Mouse (Mus musculus) embryonic facial prominence, embryonic 10.5 days (tissue): ENCODE results near the gene Ndrg3. TPM values are rescaled to one million over a fixed set of nuclear protein-coding genes. Genes with fewer than 3 reads are reported as not detected.
A peak's percentile ranks its signal among the peaks of the same experiment; 100 is the strongest.

ENCODE experiments used
- DNase-seq: peaks from one replicate; pipeline ENCODE4 v3.0.0-alpha.2; 2017; ENCODE audit warnings: low spot score
- H3K27ac ChIP-seq: fragments of 300-500 bp; sonication (generic); replicated peaks from 2 replicates; pipeline ENCODE4 v1.5.1; 2016; ENCODE audit warnings: mild to moderate bottlenecking
- H3K27me3 ChIP-seq: fragments of 300-500 bp; sonication (generic); replicated peaks from 2 replicates; pipeline ENCODE4 v1.6.1; 2016; ENCODE audit warnings: low read depth, mild to moderate bottlenecking; ENCODE audit not compliant: poor library complexity, severe bottlenecking
- H3K36me3 ChIP-seq: fragments of 300-500 bp; sonication (generic); replicated peaks from 2 replicates; pipeline ENCODE4 v1.6.1; 2016; ENCODE audit warnings: mild to moderate bottlenecking, moderate library complexity
- H3K4me1 ChIP-seq: fragments of 300-500 bp; sonication (generic); 2 replicates; pipeline ENCODE4 v1.6.1; 2016
- H3K4me3 ChIP-seq: fragments of 300-500 bp; sonication (generic); 2 replicates; pipeline ENCODE4 v1.5.1; 2016; ENCODE audit warnings: mild to moderate bottlenecking, moderate library complexity
- H3K9me3 ChIP-seq: fragments of 300-500 bp; sonication (generic); 2 replicates; pipeline ENCODE4 v1.6.1; 2016; ENCODE audit warnings: mild to moderate bottlenecking
- WGBS: fragments of 180-500 bp; shearing (Covaris S2); methylation state at CpG from one replicate; pipeline ENCODE4 v1.1.7; 2016; 5-methylcytosine and 5-hydroxymethylcytosine counted together
- polyA plus RNA-seq: library from polyadenylated mRNA; unstranded; fragments of >200 nt; fragmentation: Nextera tagmentation; extraction: Ambion mirVana; gene quantifications from 2 replicates; pipeline ENCODE4 v1.2.1, GENCODE M21; 2016

Ndrg3 gene
- polyA plus RNA-seq, 1 experiment from 2014 or later, result 41.1 TPM

DNA sequence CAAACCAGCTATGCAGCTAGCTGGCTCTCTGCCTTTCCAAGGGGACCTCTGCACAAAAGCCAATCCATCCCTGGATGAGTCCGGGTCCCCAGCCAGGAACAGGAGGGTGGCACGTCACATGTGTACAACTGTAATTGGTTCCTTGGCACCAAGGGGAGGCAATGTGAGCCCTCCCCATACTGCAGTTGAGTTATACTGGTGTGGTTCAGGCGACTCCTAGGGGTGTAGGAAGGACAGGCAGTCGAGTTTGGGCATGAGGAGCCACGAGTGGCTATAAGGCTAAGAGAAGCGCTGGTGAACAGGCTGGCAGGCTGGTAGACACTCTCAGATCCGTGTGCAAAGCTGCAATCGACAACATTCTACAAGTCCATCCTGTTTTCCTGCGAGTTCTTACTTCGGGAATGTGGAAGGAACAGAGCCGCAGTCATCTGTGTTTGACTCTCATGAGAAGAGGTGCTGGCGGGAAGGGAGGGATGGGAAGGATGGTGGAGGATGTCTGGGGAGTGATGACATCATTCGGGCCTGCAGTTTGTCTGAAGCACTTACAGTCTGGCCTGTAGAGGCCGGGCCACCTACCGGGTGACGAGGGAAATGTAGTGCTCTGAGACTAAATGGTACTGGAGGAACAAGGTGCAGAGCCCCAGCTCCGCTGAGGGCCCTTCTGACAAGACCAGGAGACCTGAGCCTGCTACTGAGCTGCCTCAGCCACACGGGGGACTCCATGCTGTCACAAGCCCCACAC is 24.8 kb upstream of the Ndrg3 start:
- no peak overlapping the region for H3K4me3 ChIP-seq
- WGBS, result 86% methylated on average over 18 of the region's 18 CpGs

DNA sequence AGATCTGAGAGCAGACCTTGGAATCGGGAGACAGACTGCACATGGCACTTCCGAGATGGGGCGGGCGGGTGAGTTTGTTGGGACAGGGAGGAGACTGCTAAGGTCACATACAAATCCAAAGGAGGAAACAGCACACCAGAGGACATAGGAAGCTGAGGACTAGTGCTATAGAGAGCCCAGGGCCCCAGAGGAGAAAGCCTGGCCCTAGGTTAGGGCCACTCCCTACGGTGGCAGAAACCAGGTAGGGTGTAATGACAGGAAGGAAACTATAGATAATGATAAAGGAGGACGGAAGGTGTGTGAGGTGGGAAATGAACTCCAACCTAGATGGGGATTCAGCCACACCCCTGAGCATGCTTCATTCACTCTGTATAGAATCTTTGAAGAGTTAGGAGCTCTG is 20.5 kb upstream of the Ndrg3 start:
- no peaks in the 10 kb centered on the region for H3K27me3 ChIP-seq
- no peak overlapping the region for H3K27ac ChIP-seq
- DNase-seq, result no peak
- H3K4me3 ChIP-seq, result no peak overlapping the region
- H3K4me1 ChIP-seq, result peaks cover 23% of the 10 kb centered on the region
- H3K9me3 ChIP-seq, result no peaks in the 10 kb centered on the region
- peaks cover 55% of the 10 kb centered on the region for H3K36me3 ChIP-seq
- WGBS, result 88% methylated on average over 6 of the region's 6 CpGs

More for the DNA sequence above, 24.8 kb upstream of the Ndrg3 start:
- Histone ChIP-seq H3K9me3 (no peaks in the 10 kb centered on the region), H3K27ac (no peak overlapping the region), H3K36me3 (peaks cover 98% of the 10 kb centered on the region), H3K27me3 (no peaks in the 10 kb centered on the region), H3K4me1 (peaks cover 2% of the 10 kb centered on the region; the same call in 1 of the 2 replicates)
- no peak for DNase-seq

GRCm38 (mm10) chr2:157010634-157011310 is 18.9 kb upstream of the Ndrg3 start:
- no peaks in the 10 kb centered on the region for H3K27me3 ChIP-seq
- peaks cover 40% of the 10 kb centered on the region for H3K36me3 ChIP-seq
- H3K4me1 ChIP-seq, result peaks cover 35% of the 10 kb centered on the region
- WGBS, result 55% methylated on average over 11 of the region's 11 CpGs
- 0 out of 2 replicates have a peak overlapping the region, but pooled peaks have one; percentile 36 for H3K27ac ChIP-seq
- no peak overlapping the region for H3K4me3 ChIP-seq
- DNase-seq, result no peak
- no peaks in the 10 kb centered on the region for H3K9me3 ChIP-seq

DNA sequence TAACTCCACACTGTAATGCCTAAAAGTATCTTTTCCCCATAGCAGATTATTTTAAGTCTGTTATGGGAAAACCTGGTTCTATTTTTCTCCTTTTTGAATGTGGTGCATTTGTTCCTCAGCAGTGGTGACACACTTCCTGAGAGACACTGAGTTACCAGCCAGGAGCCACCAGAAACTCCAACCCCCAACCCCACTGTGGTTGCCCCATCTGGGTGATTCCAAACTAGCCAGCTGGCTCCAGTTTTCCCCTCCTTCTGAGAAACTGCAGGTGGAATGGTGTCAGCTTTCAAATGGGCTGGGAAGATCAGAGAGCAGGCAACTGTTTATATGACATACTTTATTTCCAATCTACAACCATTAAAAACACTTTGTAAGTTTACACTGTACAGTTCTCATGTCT is 18.3 kb upstream of the Ndrg3 start:
- Histone ChIP-seq H3K4me3 (no peak overlapping the region), H3K27me3 (no peaks in the 10 kb centered on the region), H3K4me1 (peaks cover 38% of the 10 kb centered on the region), H3K27ac (no peak overlapping the region), H3K9me3 (no peaks in the 10 kb centered on the region), H3K36me3 (peaks cover 38% of the 10 kb centered on the region)
- DNase-seq, result no peak

- H3K4me1 ChIP-seq, result peaks cover 38% of the 10 kb centered on the region
- H3K27ac ChIP-seq, result no peak overlapping the region
- H3K27me3 ChIP-seq, result no peaks in the 10 kb centered on the region
- H3K36me3 ChIP-seq, result peaks cover 38% of the 10 kb centered on the region
- no peak overlapping the region for H3K4me3 ChIP-seq
- H3K9me3 ChIP-seq, result no peaks in the 10 kb centered on the region
- DNase-seq, result no peak
These were observed 16.7 kb upstream of the Ndrg3 start for GRCm38 (mm10) chr2:157008509-157008908.

DNA sequence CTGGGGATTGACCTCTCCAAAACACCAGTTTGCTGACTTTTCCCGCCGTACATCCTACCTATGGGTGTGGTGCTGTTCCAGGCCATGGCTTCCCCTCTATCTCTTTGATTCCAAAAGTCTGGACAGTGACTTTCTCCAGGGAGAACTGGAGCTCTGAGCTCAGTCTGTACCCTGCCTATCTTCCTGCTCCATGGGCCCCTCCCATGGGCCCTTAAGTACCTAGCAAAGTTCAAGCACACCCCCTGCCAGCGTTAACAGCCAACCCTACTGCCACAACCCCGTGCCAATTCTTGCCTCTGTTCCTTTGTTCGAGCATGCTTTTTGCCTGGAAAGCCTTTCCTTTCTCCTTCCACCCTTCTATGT is 15.4 kb upstream of the Ndrg3 start:
- Histone ChIP-seq H3K4me1 (peaks cover 38% of the 10 kb centered on the region), H3K36me3 (peaks cover 37% of the 10 kb centered on the region), H3K27ac (peak overlapping the region; percentile 92), H3K9me3 (no peaks in the 10 kb centered on the region), H3K27me3 (no peaks in the 10 kb centered on the region), H3K4me3 (peak overlapping the region; percentile 68)
- 34% methylated on average over 5 of the region's 5 CpGs for WGBS
- no peak for DNase-seq

- Histone ChIP-seq H3K4me1 (peaks cover 36% of the 10 kb centered on the region), H3K27ac (peak within 1 kb of the TSS; percentile 92), H3K36me3 (peaks cover 38% of the 10 kb centered on the region), H3K9me3 (no peaks in the 10 kb centered on the region), H3K4me3 (peak within 1 kb of the TSS; percentile 68), H3K27me3 (no peaks in the 10 kb centered on the region)
- WGBS, result under 1% methylated on average over 56 of the region's 56 CpGs
- DNase-seq, result peak; percentile 90
These were observed 14.8 kb upstream of the Ndrg3 start, which contains the start of gene Dsn1 for GRCm38 (mm10) chr2:157006511-157007233. Dsn1 (minus strand) TSS chr2:157007154.

- H3K27me3 ChIP-seq, result no peaks in the 10 kb centered on the region
- no peaks in the 10 kb centered on the region for H3K9me3 ChIP-seq
- DNase-seq, result no peak
- no peak overlapping the region for H3K27ac ChIP-seq
- H3K4me1 ChIP-seq, result peaks cover 15% of the 10 kb centered on the region
- peaks cover 80% of the 10 kb centered on the region for H3K36me3 ChIP-seq
- no peak overlapping the region for H3K4me3 ChIP-seq
- WGBS, result 93% methylated on average over 4 of the region's 4 CpGs
These were observed 10.5 kb upstream of the Ndrg3 start for GRCm38 (mm10) chr2:157002321-157002720.

GRCm38 (mm10) chr2:156998263-156998662 is 6.4 kb upstream of the Ndrg3 start:
- DNase-seq, result no peak
- H3K4me3 ChIP-seq, result no peak overlapping the region
- no peak overlapping the region for H3K27ac ChIP-seq
- WGBS, result 87% methylated on average over 5 of the region's 5 CpGs
- no peaks in the 10 kb centered on the region for H3K4me1 ChIP-seq
- peaks cover 97% of the 10 kb centered on the region for H3K36me3 ChIP-seq
- no peaks in the 10 kb centered on the region for H3K27me3 ChIP-seq
- no peaks in the 10 kb centered on the region for H3K9me3 ChIP-seq

GRCm38 (mm10) chr2:156996576-156996975 is 4.7 kb upstream of the Ndrg3 start:
- Histone ChIP-seq H3K36me3 (peaks cover 86% of the 10 kb centered on the region), H3K4me3 (no peak overlapping the region), H3K9me3 (no peaks in the 10 kb centered on the region), H3K4me1 (peaks cover 3% of the 10 kb centered on the region; the same call in 1 of the 2 replicates), H3K27me3 (no peaks in the 10 kb centered on the region), H3K27ac (no peak overlapping the region)
- no peak for DNase-seq
- WGBS, result 73% methylated on average over 6 of the region's 6 CpGs

DNA sequence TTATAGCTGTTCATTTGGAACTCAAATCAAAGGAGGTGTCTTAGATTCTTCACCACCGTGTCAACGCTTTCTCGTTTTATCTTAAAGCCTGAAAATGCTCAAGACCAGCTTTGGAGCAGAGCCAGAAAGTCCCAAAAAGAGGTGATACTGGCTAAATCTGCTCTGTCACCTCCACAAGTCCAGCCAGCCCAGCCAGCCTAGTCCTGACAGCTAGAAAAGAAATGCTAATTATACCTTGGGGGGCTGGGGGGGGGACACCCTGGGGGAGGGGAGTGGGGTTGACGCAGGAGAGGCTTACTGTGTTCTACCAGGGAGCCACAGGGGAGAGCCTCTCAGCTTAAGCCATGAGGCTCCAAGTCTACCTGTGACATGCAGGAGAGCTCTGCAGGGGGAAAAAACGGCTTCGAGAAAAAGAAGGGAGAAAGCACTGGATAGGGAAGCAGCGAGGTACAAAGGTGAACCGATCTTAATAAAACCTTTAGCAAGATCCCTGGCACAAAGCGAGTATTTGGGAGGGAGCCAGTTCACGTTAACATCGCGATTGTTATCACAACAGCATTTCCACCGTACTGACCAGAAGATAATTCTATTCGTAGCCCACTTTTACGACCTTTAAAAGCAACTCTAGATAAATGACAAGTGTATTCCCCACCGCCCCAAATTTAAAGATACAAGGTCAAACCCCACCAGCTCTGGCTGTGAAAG is 977 bp downstream of the Ndrg3 start:
- Histone ChIP-seq H3K27ac (no peak overlapping the region), H3K9me3 (no peaks in the 10 kb centered on the region), H3K4me3 (peak overlapping the region; percentile 73), H3K36me3 (peaks cover 29% of the 10 kb centered on the region), H3K27me3 (0 out of 2 replicates have a peak, but pooled peaks cover 4% of the 10 kb centered on the region), H3K4me1 (peaks cover 18% of the 10 kb centered on the region)
- DNase-seq, result peak; percentile 33
- 4% methylated on average over 16 of the region's 16 CpGs for WGBS

DNA sequence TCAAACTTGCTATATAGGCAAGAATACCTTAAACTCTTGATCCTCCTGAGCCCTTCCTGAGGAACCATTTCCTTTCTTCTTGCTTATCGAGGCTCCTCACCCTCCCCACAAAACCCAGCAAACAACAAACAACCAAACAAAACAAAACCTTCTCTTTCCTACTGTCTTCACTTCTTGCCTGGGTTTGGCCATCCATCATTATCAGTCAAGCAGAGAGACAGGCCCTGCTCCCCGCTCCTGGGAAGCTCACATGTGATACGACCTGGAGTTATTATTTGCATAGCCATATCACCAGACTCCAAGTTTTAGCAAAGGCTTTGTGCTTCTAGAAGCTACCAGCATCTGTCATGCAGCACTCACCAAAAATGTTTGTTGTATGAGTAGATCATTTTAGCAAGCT is 4.5 kb downstream of the Ndrg3 start:
- Histone ChIP-seq H3K36me3 (peaks cover 3% of the 10 kb centered on the region; the same call in 1 of the 2 replicates), H3K4me1 (peaks cover 18% of the 10 kb centered on the region), H3K9me3 (no peaks in the 10 kb centered on the region), H3K4me3 (no peak overlapping the region), H3K27me3 (0 out of 2 replicates have a peak, but pooled peaks cover 4% of the 10 kb centered on the region), H3K27ac (no peak overlapping the region)
- DNase-seq, result no peak
- 79% methylated on average over 3 of the region's 3 CpGs for WGBS
